Mouse (Mus musculus) liver, embryonic 11.5 days (tissue): Measurements from ENCODE around the gene Thsd4. TPM values are rescaled to one million over a fixed set of nuclear protein-coding genes. Genes with fewer than 3 reads are reported as not detected.

Experiments
- ATAC-seq: fragments of 200-750 bp; cut with Nextera tagmentation; replicated peaks from 2 replicates; pipeline ENCODE4 v1.8.0; 2017; ENCODE audit warnings: moderate number of reproducible peaks, mild to moderate bottlenecking, moderate TSS enrichment, moderate library complexity; ENCODE audit not compliant: low FRiP score
- DNase-seq: peaks from one replicate; pipeline ENCODE4 v3.0.0-alpha.2; 2017; ENCODE audit warnings: low spot score
- H3K27ac ChIP-seq: fragments of 300-500 bp; sonication (generic); 2 replicates; pipeline ENCODE4 v1.5.1; 2014; ENCODE audit warnings: mild to moderate bottlenecking, low read depth, low read length, control low read depth
- H3K27me3 ChIP-seq: fragments of 300-500 bp; sonication (generic); replicated peaks from 2 replicates; pipeline ENCODE4 v1.6.1; 2014; ENCODE audit warnings: low read length, mixed read lengths; ENCODE audit not compliant: control insufficient read depth, insufficient read depth
- H3K36me3 ChIP-seq: fragments of 300-500 bp; sonication (generic); 2 replicates; pipeline ENCODE4 v1.6.1; 2014; ENCODE audit warnings: mild to moderate bottlenecking, low read length, moderate library complexity, mixed read lengths; ENCODE audit not compliant: control insufficient read depth, insufficient read depth
- H3K4me1 ChIP-seq: fragments of 300-500 bp; sonication (generic); replicated peaks from 2 replicates; pipeline ENCODE4 v1.6.1; 2014; ENCODE audit warnings: low read length, mixed read lengths; ENCODE audit not compliant: control insufficient read depth, insufficient read depth
- H3K4me2 ChIP-seq: fragments of 300-500 bp; sonication (generic); 2 replicates; pipeline ENCODE4 v1.6.1; 2014; ENCODE audit warnings: mild to moderate bottlenecking, control low read depth, moderate library complexity
- H3K4me3 ChIP-seq: fragments of 300-500 bp; sonication (generic); 2 replicates; pipeline ENCODE4 v1.5.1; 2014; ENCODE audit warnings: low read depth, low read length, control low read depth
- H3K9ac ChIP-seq: fragments of 300-500 bp; sonication (generic); 2 replicates; pipeline ENCODE4 v1.6.1; 2014; ENCODE audit warnings: low read depth, low read length, control low read depth
- H3K9me3 ChIP-seq: fragments of 300-500 bp; sonication (generic); 2 replicates; pipeline ENCODE4 v1.6.1; 2016; ENCODE audit warnings: low read length, inconsistent platforms, mixed read lengths; ENCODE audit not compliant: control insufficient read depth
- WGBS: fragments of 180-500 bp; shearing (Covaris S2); extraction: QIAGEN DNeasy Blood & Tissue Kit; methylation state at CpG from one replicate; pipeline ENCODE4 v1.1.7; 2014; 5-methylcytosine and 5-hydroxymethylcytosine counted together
- polyA plus RNA-seq: library from polyadenylated mRNA; unstranded; fragments of >200 nt; fragmentation: Nextera tagmentation; extraction: Ambion mirVana; gene quantifications from 2 replicates; pipeline ENCODE4 v1.2.1, GENCODE M21; 2014

Gene Thsd4
- polyA plus RNA-seq, 1 experiment from 2014 or later = 6.8 TPM

- no peaks in the 10 kb centered on the region for H3K27me3 ChIP-seq
- ATAC-seq = no peak
- H3K4me2 ChIP-seq = no peak overlapping the region
- H3K9me3 ChIP-seq = no peaks in the 10 kb centered on the region
- WGBS = 41% methylated on average over 4 of the region's 4 CpGs
- DNase-seq = no peak
- H3K9ac ChIP-seq = no peak overlapping the region; the same call in 1 of the 2 replicates
- H3K36me3 ChIP-seq = no peaks in the 10 kb centered on the region
- no peaks in the 10 kb centered on the region; the same call in 1 of the 2 replicates for H3K4me1 ChIP-seq
- no peak overlapping the region for H3K4me3 ChIP-seq
- no peak overlapping the region for H3K27ac ChIP-seq
These were observed 39.7 kb downstream of the Thsd4 start for GRCm38 (mm10) chr9:60482165-60482564.

DNA sequence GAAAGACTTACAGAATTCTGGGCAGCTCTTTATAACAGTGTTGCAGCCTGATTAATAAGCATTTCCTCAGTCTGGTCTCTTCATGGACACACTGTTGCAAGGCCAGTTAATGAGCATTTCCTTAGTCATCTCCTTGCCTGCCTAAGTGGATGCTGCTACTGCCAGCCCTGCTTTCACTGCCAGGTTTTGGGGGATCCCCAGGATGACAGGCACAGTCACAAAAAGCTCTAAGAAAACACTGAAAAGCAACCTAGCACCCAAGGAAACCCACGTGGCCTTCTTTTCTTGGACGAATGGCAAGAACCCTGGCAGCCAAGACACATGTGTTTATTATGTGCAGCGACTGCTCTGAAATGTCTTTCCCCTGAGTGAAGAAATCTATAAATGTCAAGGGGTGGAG, 41.8 kb downstream of the Thsd4 start:
- Histone ChIP-seq H3K4me2 (no peak overlapping the region), H3K9me3 (no peaks in the 10 kb centered on the region), H3K4me1 (no peaks in the 10 kb centered on the region; the same call in 1 of the 2 replicates), H3K36me3 (no peaks in the 10 kb centered on the region), H3K27ac (no peak overlapping the region), H3K4me3 (no peak overlapping the region), H3K27me3 (no peaks in the 10 kb centered on the region), H3K9ac (no peak overlapping the region)
- DNase-seq (no peak), ATAC-seq (no peak)
- WGBS = 76% methylated on average over 3 of the region's 3 CpGs

DNA sequence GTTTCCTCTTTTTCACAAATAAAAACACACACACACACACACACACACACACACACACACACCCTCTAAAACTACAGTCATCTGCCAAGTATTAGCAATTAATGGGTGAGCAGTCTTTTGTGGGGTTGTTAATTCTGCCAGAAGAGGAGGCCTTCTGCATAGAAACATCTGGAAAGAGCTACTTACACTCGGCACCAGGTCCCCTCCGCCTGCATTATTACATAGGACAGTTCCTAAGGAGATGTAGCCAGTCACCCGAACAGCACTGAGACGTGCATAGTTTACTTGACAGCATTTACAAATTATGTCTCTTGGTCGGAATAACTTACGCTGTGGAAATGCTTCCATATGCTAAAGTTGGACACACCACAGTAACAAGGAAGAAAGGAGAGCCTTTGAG, 43.0 kb downstream of the Thsd4 start:
- no peaks in the 10 kb centered on the region for H3K9me3 ChIP-seq
- H3K4me2 ChIP-seq = no peak overlapping the region
- H3K36me3 ChIP-seq = no peaks in the 10 kb centered on the region
- no peak overlapping the region for H3K27ac ChIP-seq
- H3K9ac ChIP-seq = no peak overlapping the region
- no peaks in the 10 kb centered on the region; the same call in 1 of the 2 replicates for H3K4me1 ChIP-seq
- no peak for DNase-seq
- ATAC-seq = no peak
- 67% methylated on average over 6 of the region's 6 CpGs for WGBS
- H3K27me3 ChIP-seq = no peaks in the 10 kb centered on the region
- no peak overlapping the region for H3K4me3 ChIP-seq

GRCm38 (mm10) chr9:60477991-60478750, 43.7 kb downstream of the Thsd4 start:
- Histone ChIP-seq H3K4me1 (no peaks in the 10 kb centered on the region; the same call in 1 of the 2 replicates), H3K27ac (no peak overlapping the region; the same call in 1 of the 2 replicates), H3K9ac (no peak overlapping the region), H3K4me3 (no peak overlapping the region), H3K9me3 (no peaks in the 10 kb centered on the region), H3K4me2 (peak overlapping the region; percentile 31), H3K27me3 (no peaks in the 10 kb centered on the region), H3K36me3 (no peaks in the 10 kb centered on the region)
- no peak for DNase-seq
- peak; percentile 64 for ATAC-seq
- 43% methylated on average over 14 of the region's 14 CpGs for WGBS

- H3K36me3 ChIP-seq = no peaks in the 10 kb centered on the region
- H3K4me2 ChIP-seq = no peak overlapping the region
- no peak overlapping the region for H3K4me3 ChIP-seq
- no peaks in the 10 kb centered on the region for H3K27me3 ChIP-seq
- no peaks in the 10 kb centered on the region for H3K9me3 ChIP-seq
- H3K27ac ChIP-seq = no peak overlapping the region
- ATAC-seq = no peak
- no peak for DNase-seq
- H3K9ac ChIP-seq = no peak overlapping the region
- WGBS = 87% methylated on average over 13 of the region's 13 CpGs
- no peaks in the 10 kb centered on the region for H3K4me1 ChIP-seq
These were observed 61.5 kb downstream of the Thsd4 start for GRCm38 (mm10) chr9:60460010-60460982.

DNA sequence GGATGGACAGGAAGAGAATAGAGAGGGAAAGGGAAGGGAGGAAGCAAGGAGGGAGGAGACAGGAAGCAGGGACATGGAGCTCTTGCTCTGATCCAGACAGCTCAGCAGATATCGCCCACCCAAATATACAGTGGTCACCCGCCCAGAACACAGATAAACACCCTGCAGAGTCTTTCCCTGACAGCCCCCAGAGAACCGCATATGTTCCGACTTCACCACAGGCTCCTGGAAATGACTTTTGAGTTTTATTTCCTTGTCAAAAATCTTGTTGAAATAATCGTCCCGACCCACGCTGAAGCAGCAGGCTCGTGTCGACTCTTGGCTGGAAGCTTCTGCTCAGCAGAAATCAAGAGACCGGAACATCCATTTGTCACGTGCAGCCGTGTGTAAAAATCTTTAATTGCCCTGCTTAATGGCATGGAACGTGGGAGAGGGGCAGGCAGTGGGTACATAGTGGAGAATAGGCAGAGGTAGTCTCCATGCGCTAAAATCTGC, 63.3 kb downstream of the Thsd4 start:
- Histone ChIP-seq H3K9ac (no peak overlapping the region), H3K4me2 (no peak overlapping the region), H3K27me3 (no peaks in the 10 kb centered on the region), H3K4me1 (no peaks in the 10 kb centered on the region), H3K4me3 (no peak overlapping the region), H3K9me3 (no peaks in the 10 kb centered on the region), H3K27ac (no peak overlapping the region), H3K36me3 (no peaks in the 10 kb centered on the region)
- 68% methylated on average over 14 of the region's 14 CpGs for WGBS
- DNase-seq (no peak), ATAC-seq (no peak)

DNA sequence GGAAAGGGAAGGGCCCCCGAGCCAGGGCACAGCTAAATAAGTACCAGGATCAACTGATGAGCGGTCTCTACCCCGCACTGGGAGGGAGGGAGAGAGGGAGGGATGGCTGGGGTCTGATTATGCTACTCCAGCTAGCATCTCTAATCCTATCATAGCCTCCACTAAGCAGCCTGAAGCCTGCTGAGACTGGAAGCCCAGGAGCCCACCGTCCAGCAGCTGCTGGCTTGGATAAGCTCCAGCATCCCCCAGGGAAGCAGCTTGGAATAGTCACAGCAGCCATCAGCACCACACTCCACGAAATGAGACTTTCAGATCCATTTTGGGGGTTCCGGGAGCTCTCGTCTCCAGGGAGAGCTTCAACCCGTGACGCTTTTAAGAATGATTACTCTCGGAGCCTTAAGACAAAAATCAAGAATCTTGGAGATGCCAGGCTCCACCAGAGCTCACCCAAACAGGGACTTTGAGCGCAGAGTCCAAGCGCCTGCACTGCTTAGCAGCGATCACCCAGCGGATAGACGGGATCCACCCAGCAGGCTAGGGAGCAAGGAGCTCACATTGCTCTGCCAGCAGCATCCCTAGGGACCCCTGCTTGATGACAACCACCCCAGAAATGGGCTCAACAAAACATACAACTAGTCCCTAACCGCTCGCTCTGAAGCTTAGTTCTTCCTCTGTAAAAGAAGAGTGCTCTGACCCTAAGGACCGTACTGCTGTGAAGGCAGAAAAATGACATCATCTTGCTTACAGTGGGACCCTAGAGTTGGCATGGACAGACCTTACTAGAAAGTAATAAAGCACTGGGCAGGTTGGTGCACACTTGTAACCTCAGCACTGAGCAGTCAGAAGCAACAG, 64.3 kb downstream of the Thsd4 start:
- H3K27me3 ChIP-seq = no peaks in the 10 kb centered on the region
- no peaks in the 10 kb centered on the region for H3K36me3 ChIP-seq
- no peak overlapping the region for H3K4me3 ChIP-seq
- H3K9me3 ChIP-seq = no peaks in the 10 kb centered on the region
- WGBS = 69% methylated on average over 18 of the region's 18 CpGs
- no peak overlapping the region for H3K27ac ChIP-seq
- ATAC-seq = no peak
- no peak overlapping the region for H3K9ac ChIP-seq
- H3K4me1 ChIP-seq = no peaks in the 10 kb centered on the region
- H3K4me2 ChIP-seq = no peak overlapping the region
- no peak for DNase-seq

GRCm38 (mm10) chr9:60456651-60457050, 65.2 kb downstream of the Thsd4 start:
- Histone ChIP-seq H3K4me2 (no peak overlapping the region), H3K9ac (no peak overlapping the region), H3K9me3 (no peaks in the 10 kb centered on the region), H3K36me3 (no peaks in the 10 kb centered on the region), H3K4me3 (no peak overlapping the region), H3K27me3 (no peaks in the 10 kb centered on the region), H3K27ac (no peak overlapping the region), H3K4me1 (no peaks in the 10 kb centered on the region)
- DNase-seq = no peak
- no peak for ATAC-seq
- 67% methylated on average over 5 of the region's 5 CpGs for WGBS
